Mouse (Mus musculus) thymus, adult 2 months (tissue): ENCODE data around the gene Spryd7. TPM values are rescaled to one million over a fixed set of nuclear protein-coding genes. Genes with fewer than 3 reads are reported as not detected.

Source experiments
- DNase-seq: peaks from one replicate; pipeline ENCODE4 v3.0.0; 2021
- H3K27ac ChIP-seq: fragments of 200-500 bp; 2 replicates; pipeline ENCODE4 v1.5.1; 2012; ENCODE audit warnings: low read length, control low read depth; ENCODE audit not compliant: control insufficient read depth, insufficient read depth
- H3K27me3 ChIP-seq: fragments of 200-500 bp; 2 replicates; pipeline ENCODE4 v1.6.1; 2012; ENCODE audit warnings: mild to moderate bottlenecking, low read length, moderate library complexity, mixed read lengths; ENCODE audit not compliant: control insufficient read depth, insufficient read depth
- H3K36me3 ChIP-seq: fragments of 200-500 bp; 2 replicates; pipeline ENCODE4 v1.6.1; 2012; ENCODE audit warnings: mild to moderate bottlenecking, low read length, moderate library complexity; ENCODE audit not compliant: control insufficient read depth, insufficient read depth
- H3K4me1 ChIP-seq: fragments of 200-500 bp; replicated peaks from 2 replicates; pipeline ENCODE4 v1.6.1; 2012; ENCODE audit warnings: low read length; ENCODE audit not compliant: control insufficient read depth, insufficient read depth
- H3K4me3 ChIP-seq: fragments of 200-500 bp; 2 replicates; pipeline ENCODE4 v1.5.1; 2012; ENCODE audit warnings: mild to moderate bottlenecking, low read length, control low read depth, moderate library complexity; ENCODE audit not compliant: control insufficient read depth, insufficient read depth
- CTCF ChIP-seq: fragments of 200-500 bp; IDR thresholded peaks from 2 replicates; pipeline ENCODE4 v1.5.1; 2012; ENCODE audit warnings: mild to moderate bottlenecking, control low read depth, low read length, moderate library complexity, borderline replicate concordance; ENCODE audit not compliant: control insufficient read depth, poor library complexity, insufficient read depth; ENCODE audit errors: extremely low read depth
- POLR2A ChIP-seq: fragments of 200-500 bp; IDR thresholded peaks from 2 replicates; pipeline ENCODE4 v1.6.1; 2012; ENCODE audit warnings: mild to moderate bottlenecking, low read length, control low read depth, moderate library complexity; ENCODE audit not compliant: control insufficient read depth, poor library complexity, insufficient read depth; ENCODE audit errors: extremely low read depth
- WGBS: fragments of 180-500 bp; shearing (Covaris S2); methylation state at CpG from one replicate; pipeline ENCODE4 v1.1.7; 2018; 5-methylcytosine and 5-hydroxymethylcytosine counted together
- polyA plus RNA-seq: library from polyadenylated mRNA; depleted of rRNA; stranded (reverse); fragments of >200 nt; gene quantifications from 2 replicates; pipeline ENCODE4 v1.2.3, GENCODE M21; 2012

Spryd7 gene
- polyA plus RNA-seq, 1 experiment: 8.7 TPM

GRCm38 (mm10) chr14:61596719-61597426 is 40.2 kb upstream of the Spryd7 start:
- Histone ChIP-seq H3K4me1 (peaks cover 17% of the 10 kb centered on the region), H3K27me3 (no peaks in the 10 kb centered on the region), H3K36me3 (no peaks in the 10 kb centered on the region), H3K27ac (no peak overlapping the region), H3K4me3 (no peak overlapping the region)
- WGBS: 96% methylated on average over 9 of the region's 9 CpGs
- DNase-seq: no peak
- no peak for TF ChIP-seq POLR2A
- TF ChIP-seq CTCF: no peak

GRCm38 (mm10) chr14:61589288-61590065 is 32.8 kb upstream of the Spryd7 start:
- WGBS: 8% methylated on average over 4 of the region's 4 CpGs
- Histone ChIP-seq H3K27me3 (no peaks in the 10 kb centered on the region), H3K36me3 (no peaks in the 10 kb centered on the region), H3K4me3 (no peak overlapping the region), H3K4me1 (0 out of 2 replicates have a peak, but pooled peaks cover 2% of the 10 kb centered on the region), H3K27ac (no peak overlapping the region)
- TF ChIP-seq CTCF (no peak), POLR2A (no peak)
- no peak for DNase-seq

GRCm38 (mm10) chr14:61575941-61576340 is 19.3 kb upstream of the Spryd7 start:
- no peak overlapping the region for H3K27ac ChIP-seq
- H3K4me3 ChIP-seq: no peak overlapping the region
- WGBS: 91% methylated on average over 8 of the region's 8 CpGs

GRCm38 (mm10) chr14:61575066-61575465 is 18.4 kb upstream of the Spryd7 start:
- DNase-seq: no peak
- WGBS: 99% methylated on average over 10 of the region's 10 CpGs
- H3K36me3 ChIP-seq: no peaks in the 10 kb centered on the region
- H3K27ac ChIP-seq: no peak overlapping the region
- no peak for TF ChIP-seq POLR2A
- TF ChIP-seq CTCF: no peak
- no peaks in the 10 kb centered on the region for H3K27me3 ChIP-seq
- H3K4me3 ChIP-seq: no peak overlapping the region
- no peaks in the 10 kb centered on the region for H3K4me1 ChIP-seq

More at GRCm38 (mm10) chr14:61575941-61576340, 19.3 kb upstream of the Spryd7 start:
- no peak for TF ChIP-seq CTCF
- TF ChIP-seq POLR2A: no peak
- no peak for DNase-seq
- H3K4me1 ChIP-seq: no peaks in the 10 kb centered on the region
- H3K36me3 ChIP-seq: no peaks in the 10 kb centered on the region
- no peaks in the 10 kb centered on the region for H3K27me3 ChIP-seq

- DNase-seq: no peak
- Histone ChIP-seq H3K4me3 (no peak overlapping the region), H3K36me3 (no peaks in the 10 kb centered on the region), H3K27me3 (no peaks in the 10 kb centered on the region), H3K27ac (no peak overlapping the region), H3K4me1 (no peaks in the 10 kb centered on the region)
- 94% methylated on average over 2 of the region's 2 CpGs for WGBS
- no peak for TF ChIP-seq CTCF
- no peak for TF ChIP-seq POLR2A
Observed at GRCm38 (mm10) chr14:61572131-61572530, 15.4 kb upstream of the Spryd7 start.

- Histone ChIP-seq H3K36me3 (no peaks in the 10 kb centered on the region), H3K4me3 (no peak overlapping the region), H3K4me1 (no peaks in the 10 kb centered on the region), H3K27ac (no peak overlapping the region), H3K27me3 (no peaks in the 10 kb centered on the region)
- WGBS: 16% methylated on average over 4 of the region's 4 CpGs
- peak; percentile 86 for DNase-seq
- peak; percentile 68; the same call in 1 of the 2 replicates for TF ChIP-seq CTCF
- no peak for TF ChIP-seq POLR2A
Observed at GRCm38 (mm10) chr14:61571366-61571765, 14.7 kb upstream of the Spryd7 start.
